Mouse (Mus musculus) layer of hippocampus, adult 8-10 months (tissue): ENCODE results near the gene Nfib. TPM values are rescaled to one million over a fixed set of nuclear protein-coding genes. Genes with fewer than 3 reads are reported as not detected.

ENCODE experiments used
- DNase-seq, 2 experiments: peaks; one replicate each; pipeline ENCODE4 v3.0.0; 2022; ENCODE audit warnings: low spot score in 2 of 2
- total RNA-seq, 4 experiments: library from RNA; stranded (reverse); gene quantifications; 2 replicates each; pipeline ENCODE4 v1.2.4; 2022

Nfib gene
- total RNA-seq, 4 experiments from 2014 or later, result 125 to 165 (median 149) TPM

DNA sequence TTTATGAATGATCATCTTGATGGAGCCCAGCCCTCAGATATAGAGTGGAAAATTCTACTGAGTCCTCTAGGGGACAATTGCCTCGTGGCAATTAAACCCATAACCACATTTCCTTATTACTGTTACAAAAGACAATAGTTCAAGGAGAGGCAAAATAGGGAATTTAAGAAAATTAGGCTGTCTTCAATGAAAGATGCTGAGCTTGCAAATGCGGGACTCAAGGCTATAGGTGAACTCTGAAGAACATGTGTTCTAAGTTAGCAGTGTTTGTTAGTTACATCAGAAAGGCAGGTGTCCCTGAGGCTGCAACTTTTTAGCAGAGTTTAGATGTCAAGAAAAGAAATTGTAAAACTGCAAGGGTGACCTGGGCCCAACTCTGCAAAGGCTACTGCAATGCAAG, 307.3 kb downstream of the Nfib start:
- no peak for DNase-seq

DNA sequence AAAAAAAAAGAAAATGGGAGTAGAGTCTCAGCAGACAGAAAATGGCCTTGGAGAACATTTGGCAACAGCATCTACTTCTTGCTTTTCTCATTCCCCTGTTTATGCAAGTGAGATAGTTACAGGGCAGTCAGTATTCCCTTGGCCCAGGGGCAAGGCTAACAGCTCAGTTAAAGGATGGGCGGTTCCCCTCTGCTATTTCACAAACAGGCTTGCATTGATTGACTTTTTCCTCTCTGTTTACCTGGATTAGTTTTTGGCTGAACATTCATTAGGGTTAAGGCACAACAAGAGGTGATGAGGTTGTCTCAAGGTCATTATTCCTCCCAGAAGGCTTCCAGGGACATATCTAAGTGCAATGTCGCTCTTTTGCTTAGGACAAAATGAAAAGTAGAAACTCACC, 308.7 kb downstream of the Nfib start:
- no peak for DNase-seq

DNA sequence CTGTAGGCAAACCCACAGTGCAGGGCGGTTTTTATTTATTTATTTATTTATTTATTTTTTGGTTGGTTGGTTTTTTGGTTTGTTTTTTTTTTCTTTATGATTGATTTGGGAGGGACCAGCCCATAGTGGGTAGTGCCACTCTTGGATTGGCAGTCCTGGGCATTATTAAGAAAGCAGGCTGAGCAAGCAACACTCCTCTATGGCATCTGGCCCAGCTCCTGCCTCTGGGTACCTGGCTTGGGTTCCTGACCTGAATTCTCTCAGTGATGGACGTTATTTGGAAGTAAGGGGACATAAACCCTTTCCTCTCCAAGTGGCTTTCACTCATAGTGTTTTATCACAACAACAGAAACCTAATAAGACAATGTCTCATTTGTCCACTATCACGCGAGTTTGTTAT, 309.5 kb downstream of the Nfib start:
- DNase-seq, result no peak

DNA sequence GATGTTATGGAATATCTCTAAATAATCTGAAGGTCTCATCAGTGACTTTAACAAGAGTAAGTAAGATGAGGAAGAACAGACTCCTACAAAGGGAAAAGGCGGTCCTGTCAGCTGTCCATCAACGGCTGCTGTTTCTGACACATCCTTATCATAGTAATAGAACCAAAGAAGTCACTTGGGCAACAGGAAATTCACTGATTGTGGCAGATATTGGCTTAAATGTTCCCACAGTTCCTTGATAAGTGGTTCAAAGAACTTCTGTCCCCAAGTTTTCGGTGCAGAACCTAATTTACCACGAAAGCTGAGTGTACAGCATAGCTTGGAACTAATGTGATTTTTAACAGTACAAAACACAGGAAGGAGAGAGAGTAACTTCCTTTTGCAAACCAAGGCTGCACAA, 311.2 kb downstream of the Nfib start:
- DNase-seq, result no peak

DNA sequence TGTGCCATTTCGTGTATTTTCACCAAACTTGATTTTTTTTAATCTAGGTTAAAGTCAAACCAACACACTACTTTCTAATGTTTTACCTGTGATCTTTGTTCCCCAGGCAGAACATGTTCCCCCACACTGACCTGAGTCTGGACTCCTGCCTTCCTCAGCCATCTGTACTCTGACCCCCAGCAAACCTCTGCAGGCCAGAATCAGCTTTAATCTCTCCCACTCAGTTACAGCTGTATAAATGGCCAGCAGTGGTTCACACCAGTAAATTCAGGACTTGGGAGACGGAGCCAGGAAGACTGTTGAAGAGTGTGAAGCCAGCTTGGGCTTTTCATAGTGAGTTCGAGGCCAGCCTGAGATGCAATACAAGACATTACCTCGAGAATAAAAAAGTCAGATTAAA, 312.5 kb downstream of the Nfib start:
- DNase-seq, result no peak

DNA sequence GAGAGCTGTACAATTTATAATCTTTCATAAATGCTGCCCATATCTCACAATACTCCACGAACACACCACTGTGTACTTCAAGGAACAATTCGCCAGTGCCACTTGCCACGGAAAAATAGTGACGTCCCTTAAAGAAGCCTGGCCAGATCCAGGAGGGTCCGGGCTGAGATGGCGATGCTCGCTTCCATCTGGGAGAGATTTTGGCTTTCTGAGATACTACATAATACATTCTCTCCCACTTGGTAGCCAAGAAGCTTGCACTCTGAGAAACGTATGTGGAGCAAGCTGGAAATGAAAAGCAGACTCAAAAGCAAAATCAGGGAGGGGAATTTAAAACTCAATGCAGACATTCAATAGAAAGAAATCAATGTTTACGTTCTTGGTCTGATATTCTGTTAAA, 313.1 kb downstream of the Nfib start:
- no peak for DNase-seq

DNA sequence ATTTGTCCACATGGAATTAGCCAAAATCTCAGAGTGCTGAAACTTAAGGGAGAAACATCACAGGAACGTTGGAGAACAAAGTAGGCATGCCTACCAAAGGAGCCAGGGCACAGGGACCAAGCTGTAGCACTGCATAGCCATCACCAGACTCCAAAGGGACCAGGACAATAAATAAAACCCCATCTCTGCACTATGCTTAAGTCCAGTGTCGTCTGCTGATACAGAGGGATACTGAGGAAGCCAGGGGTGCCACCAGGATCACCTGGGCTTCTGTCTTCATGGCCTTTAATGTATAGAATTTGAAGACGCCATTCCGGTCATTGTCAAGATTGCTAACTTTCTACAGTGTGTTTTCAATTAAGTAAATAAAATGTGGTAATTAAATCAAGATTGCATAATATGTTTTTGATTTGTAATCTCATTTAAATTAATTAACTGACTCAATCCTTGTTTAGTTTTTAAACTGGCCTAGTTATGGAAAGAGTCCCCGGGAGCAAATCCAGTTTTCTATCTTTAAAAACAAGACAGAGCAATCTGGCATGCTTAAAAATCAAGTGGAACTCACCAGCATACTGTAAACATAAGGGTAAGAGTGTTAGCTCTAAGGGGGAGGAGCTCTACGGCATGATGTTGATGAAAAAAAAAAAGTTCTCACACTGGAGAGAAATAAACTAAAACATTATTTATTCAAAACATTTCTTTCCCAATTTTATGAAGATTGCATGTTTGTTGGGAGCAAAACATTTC, 313.7 kb downstream of the Nfib start:
- no peak for DNase-seq

DNA sequence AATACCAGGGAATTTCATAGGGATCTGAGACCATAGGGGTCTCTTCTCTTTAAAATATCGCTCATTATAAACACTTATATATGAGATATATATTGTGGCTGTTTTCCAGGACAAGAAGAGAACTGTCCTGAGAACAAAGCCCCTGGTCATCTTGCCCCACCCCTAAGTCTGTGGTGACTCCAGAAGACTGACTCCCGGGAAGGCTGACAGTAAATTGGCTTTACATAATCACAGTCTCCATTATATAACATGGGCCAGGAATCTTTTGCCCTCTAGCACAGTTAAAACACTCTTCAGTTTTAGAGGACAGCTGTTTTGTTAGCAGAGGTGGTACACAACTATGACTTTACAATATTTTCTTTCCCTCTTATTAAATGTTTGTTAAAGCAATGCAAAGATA, 315.0 kb downstream of the Nfib start:
- DNase-seq, result no peak

DNA sequence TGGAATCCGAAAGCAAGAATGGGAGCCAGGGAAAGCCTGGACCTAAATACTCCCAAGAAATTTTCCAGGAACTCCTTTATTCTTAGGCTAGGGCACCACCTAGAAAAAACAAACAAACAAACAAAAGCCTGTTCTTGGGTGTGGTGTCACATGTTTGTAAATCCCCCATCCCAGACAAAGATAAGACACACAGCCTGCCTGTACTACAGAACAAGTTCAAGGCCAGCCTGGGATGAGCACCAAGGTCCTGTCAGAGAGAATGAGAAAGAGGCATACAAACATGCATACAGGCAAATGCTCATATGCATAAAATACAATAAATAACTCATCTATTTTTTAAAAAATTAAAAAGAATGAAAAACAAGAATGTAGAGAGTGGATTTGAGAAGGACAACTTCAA, 315.7 kb downstream of the Nfib start:
- DNase-seq, result no peak

DNA sequence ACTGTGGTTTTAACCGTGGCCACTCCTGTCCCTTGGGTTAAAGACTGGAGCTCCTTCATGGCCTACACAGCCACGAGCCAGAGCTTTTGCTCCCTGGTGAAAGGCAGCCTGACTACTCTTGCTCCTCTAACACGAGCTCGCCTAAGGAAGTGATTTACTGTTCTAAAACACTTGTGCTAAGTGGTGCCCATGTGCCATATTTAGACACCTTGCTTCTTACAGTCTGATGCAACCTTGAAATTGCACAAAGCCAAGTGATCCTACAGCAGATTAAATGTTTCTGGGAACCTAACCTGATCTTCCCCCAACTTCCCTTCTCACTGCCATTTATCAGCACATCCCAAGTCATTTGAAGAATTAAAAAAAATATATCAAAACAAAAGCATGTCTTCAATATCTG, 317.9 kb downstream of the Nfib start:
- no peak for DNase-seq

DNA sequence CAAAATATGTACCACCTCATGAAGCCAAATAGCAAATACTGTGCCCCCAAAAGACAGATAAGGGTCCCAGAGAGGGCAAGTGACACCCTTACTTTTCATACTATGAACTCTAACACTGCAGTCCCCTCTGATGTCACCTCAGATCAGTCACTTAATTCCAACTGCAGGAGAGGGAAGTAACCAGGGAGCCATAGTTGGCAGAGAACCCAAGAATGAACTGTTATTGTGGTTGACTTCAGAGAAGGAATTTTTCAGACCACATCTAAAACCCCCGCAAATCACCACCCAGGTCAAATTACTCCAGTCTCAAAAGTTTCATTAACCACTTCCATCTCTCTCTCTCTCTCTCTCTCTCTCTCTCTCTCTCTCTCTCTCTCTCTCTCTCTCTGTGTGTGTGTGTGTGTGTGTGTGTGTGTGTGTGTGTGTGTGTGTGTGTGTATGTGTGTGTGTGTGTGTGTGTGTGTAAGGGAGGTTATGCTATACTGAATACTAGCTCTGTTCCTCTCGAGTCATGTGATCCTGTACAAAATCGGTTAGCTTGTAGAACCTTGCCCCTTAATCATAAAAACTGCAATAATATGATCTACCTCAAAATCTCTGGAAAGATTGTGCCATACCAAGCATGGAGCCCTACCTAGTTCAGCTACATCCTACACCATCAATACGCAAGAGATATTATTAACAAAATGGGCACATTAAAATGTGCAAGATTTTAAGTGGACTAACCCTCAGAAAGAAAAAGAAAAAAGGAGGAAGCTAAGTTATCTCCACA, 319.1 kb downstream of the Nfib start:
- DNase-seq, result no peak

DNA sequence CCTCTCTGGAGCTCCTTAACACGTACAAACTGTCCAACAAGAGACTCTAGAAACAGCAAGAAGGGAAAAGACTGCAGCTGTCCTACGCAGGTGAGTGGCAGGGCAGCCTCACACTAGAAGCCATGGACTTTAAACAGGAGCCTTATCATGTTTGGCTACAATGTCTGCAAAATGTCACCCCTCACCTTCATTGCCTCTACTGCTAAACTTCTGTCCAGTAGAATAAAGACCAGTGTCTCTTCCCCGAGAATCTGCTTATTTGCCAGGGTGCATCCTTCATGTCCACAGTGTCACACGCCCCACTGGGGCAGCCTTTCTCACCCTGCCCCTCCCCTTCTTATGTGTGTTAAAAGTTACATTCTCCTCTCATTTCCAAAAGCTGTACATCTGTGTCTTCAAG, 319.9 kb downstream of the Nfib start:
- DNase-seq, result no peak

DNA sequence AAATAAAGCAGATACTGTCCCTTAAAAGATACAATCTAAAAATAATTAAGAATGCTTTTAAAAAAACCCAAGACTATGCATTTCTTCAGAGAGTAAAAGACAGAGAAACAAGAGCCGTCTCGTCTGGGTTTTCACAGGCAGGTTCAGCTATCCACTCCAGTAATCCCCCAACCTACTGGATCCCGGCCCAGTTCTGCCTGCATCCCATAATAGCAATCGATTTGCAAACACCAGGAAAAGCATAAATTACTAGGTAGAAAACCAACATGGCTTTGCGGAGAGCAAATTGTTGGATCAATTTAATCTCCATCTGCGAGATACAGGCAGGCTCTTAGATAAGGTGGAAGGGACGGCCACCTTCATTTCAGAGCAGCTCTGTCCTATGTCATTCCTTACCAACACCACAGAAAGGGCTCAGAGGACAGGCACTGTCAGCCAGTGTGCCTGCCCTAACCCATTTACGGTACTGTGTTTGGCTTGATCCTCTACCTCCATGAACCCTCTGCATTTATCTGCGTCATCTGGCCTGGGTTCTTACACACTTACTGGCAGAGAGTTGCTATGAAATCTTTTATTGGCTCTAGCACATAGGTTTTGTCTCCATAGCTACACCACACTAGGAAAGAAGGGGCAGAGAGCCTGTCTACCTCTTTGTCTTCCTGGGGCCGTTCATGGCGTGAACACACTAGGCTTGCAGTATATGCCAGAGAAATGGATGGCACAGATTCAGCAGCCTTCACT, 321.4 kb downstream of the Nfib start:
- no peak for DNase-seq

DNA sequence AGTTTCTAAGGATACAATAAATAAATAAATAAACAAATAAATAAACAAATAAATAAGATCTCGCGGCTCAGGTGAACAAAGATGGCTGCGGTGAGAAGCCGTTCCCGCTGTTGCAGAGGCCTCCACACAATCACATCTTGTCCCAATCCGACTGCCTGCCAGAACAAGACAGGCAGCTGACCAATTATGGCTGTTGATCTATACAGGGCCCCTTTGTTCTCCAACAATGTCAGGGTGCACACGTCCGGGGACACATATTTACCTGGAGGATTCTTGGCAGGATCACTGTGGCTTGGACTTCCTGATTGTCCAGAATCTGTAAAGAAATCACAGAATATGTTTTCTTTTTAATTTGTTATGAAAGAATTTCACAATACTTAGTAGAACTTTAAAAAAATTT, 322.2 kb downstream of the Nfib start:
- DNase-seq, result no peak

DNA sequence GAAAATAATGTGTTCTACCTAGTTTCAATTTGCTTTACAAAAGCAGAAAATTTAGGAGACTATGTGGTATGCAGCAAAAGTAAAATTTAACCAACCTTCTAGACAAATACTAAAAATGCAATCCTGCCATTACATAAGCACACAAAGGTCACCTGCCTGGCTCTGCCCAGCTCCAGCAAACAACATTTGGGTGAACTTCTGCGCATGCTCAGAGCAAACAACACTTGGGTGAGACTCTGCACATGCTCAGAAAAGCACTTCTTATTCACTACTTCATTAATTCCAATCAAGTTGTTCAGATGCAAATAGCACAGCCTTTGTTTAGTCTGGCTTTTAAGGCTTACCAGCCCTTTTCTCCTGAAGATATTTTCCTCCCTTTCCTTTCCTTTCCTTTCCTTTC, 323.8 kb downstream of the Nfib start:
- no peak for DNase-seq

DNA sequence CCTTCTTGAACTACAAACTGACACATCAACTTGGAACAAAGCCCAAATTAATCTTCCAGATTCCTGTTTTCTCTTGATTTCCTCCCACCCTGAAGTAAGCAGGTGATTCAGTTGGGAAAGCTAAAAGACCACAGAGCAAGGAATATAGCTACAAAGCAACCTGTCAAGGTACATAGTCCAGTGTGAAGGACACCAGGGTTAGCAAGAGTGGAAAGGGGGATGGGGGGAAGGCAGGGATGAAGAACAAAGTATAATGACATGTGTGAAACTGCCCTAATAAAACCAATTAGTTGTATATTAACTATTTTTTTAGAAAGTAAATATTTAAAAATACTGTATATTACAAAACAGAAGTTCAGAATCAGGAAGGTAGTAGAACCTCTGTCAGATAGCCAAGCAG, 325.0 kb downstream of the Nfib start:
- no peak for DNase-seq

DNA sequence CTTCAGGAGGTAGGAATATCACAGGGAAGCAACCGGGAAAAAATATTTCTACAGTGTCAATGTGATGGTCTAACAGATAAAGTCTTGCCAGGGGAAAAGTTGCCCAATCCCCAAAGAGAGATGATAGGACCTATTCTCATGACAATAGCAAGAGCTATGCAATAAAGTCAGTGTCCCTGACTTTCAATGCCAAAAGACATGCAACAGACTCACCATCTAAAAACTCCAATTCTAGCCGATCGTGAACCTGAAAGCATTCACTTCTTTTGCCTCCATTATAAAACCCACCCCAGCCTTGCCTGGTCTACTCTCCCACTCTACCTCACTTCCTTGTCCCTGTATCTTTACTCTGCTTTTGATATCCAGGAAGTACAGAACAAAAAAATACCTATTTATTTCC, 327.5 kb downstream of the Nfib start:
- DNase-seq, result no peak

DNA sequence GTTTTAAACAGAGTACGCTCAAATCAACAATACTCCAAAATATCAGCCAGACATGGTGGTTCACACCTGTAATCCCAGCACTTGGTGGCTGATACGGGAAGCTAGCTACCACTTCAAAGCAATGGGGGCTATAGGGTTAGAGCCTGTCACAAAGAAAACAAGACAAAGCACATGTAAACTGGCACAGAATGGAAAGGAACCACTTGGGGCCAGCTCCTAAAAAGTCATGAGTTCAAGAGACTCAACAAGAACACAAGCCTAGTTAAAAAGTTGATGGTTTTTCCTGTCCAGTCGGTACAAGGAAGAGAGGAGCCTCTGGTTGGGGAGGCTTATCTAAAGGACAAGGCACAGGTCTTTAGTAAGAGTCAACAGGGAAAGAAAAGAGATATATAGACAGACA, 327.9 kb downstream of the Nfib start:
- DNase-seq, result no peak

DNA sequence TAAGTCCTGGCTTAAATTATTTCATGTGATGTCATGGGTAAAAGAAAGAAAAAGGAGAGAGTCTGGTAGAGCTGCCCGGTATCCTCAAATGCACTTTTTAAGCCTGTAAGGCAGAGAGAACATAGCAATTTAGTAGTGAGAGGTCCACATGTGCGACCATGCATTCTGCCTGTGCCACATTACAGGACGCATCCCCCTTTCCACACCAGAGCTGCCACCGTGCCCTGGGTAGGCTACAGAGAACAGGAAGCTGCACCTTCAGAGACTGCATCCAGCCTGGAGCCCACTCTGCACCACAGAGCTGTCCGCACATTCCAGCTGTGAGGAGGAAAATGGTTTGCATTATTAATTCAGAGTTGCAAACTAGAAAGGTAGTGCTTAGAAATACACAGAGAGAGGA, 331.0 kb downstream of the Nfib start:
- DNase-seq, result no peak

DNA sequence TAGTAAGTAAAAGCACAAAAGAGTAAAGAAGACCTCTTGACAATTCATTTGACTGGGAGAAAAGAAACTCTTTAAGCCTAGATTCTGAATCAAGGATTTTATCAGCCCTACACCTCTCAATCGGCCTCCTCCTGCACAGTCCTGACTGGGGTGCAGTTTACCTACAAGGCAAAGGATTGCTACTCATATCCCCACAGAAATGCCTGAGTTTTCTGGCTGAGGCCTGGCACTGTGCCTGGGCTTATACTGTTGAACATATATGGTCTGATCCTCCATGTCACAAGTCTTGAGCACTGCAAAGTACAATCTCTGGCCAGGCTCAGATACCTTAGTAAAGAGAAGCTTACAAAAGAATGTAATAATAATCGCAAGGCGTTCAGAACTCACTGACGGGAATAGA, 333.3 kb downstream of the Nfib start:
- no peak for DNase-seq

DNA sequence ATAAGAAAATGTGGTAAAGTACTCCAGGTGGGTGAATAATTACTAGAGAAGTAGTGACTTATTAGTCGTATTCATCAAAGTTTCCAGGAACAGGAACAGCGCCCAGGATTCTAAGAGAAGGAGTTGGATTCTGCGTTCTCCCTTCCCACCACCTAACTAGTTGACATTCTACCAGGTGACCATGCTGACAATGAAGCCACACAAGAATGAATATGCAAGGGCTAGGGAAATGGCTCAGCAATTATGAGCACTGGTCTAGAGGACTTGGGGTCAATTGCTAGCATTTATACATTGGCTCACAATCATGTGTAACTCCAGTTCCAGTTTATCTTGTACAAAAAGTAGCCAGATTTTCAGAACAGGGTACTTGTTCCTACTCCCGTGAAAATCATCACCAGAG, 334.1 kb downstream of the Nfib start:
- DNase-seq, result no peak

DNA sequence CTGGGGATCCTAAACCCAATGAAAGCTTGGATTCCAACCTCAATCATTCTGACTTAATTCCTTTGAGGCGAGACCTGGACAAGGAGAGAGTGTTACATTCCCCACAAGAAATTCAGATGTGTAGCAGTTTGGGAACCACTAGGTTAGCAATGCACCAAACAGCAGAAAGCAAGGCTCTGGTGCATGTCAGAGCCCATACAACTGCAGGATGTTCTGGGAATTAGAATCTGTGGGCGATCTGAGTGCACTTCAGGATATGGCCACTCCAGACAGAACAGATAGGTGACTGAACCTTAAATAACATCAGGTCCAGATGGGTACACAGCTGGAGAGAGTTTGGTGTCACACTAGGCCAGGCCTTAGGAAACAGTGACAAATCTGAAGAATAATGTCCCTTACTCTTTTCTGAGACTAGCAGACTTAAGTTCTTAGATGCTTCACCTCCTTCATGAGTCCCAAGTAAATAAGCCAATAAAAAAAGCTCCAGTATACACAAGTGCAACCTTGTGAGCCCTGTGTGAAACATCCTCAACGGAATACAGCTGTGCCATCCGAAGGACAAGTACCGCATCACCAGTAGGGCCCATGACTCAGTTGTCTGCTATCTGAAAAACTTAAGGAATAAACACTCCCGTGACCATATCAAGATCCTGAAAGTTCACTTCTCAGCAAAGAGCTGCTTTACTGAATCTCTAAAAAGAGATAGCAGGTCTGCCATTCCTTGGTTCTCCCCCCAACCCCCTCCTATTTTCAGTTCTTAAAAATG, 336.4 kb downstream of the Nfib start:
- no peak for DNase-seq
